Mouse (Mus musculus) ES-Bruce4 (cell line): ENCODE results near the gene Mmab. TPM values are rescaled to one million over a fixed set of nuclear protein-coding genes. Genes with fewer than 3 reads are reported as not detected.
A peak's percentile ranks its signal among the peaks of the same experiment; 100 is the strongest.

ENCODE experiments used
- H3K27ac ChIP-seq: 2 replicates; pipeline ENCODE4 v1.5.1; 2012; ENCODE audit warnings: low read length, inconsistent platforms; ENCODE audit not compliant: insufficient read depth
- H3K27me3 ChIP-seq: 2 replicates; pipeline ENCODE4 v1.6.1; 2012; ENCODE audit warnings: mild to moderate bottlenecking, low read length, inconsistent platforms; ENCODE audit not compliant: control insufficient read depth, poor library complexity, insufficient read depth, severe bottlenecking
- H3K36me3 ChIP-seq: 2 replicates; pipeline ENCODE4 v1.6.1; 2012; ENCODE audit warnings: inconsistent platforms, mild to moderate bottlenecking, low read length, moderate library complexity; ENCODE audit not compliant: control insufficient read depth, poor library complexity, insufficient read depth, severe bottlenecking
- H3K4me1 ChIP-seq: one replicate; pipeline ENCODE4 v1.8.1; 2011; ENCODE audit warnings: low read length; ENCODE audit not compliant: control insufficient read depth, insufficient read depth
- H3K4me3 ChIP-seq: 2 replicates; pipeline ENCODE4 v1.5.1; 2011; ENCODE audit warnings: low read depth, mild to moderate bottlenecking, low read length
- H3K9ac ChIP-seq: 2 replicates; pipeline ENCODE4 v1.6.1; 2012; ENCODE audit warnings: low read depth, mild to moderate bottlenecking, inconsistent platforms; ENCODE audit not compliant: poor library complexity, severe bottlenecking
- H3K9me3 ChIP-seq: replicated peaks from 2 replicates; pipeline ENCODE4 v1.6.1; 2012; ENCODE audit warnings: mild to moderate bottlenecking, low read length, inconsistent platforms; ENCODE audit not compliant: control insufficient read depth, poor library complexity, insufficient read depth, severe bottlenecking
- CTCF ChIP-seq: IDR thresholded peaks from one replicate; pipeline ENCODE4 v1.8.1; 2011; ENCODE audit warnings: low read depth, low read length
- EP300 ChIP-seq: IDR thresholded peaks from 2 replicates; pipeline ENCODE4 v1.6.1; 2011; ENCODE audit warnings: low read depth, low read length; ENCODE audit not compliant: insufficient read depth
- POLR2A ChIP-seq: IDR thresholded peaks from one replicate; pipeline ENCODE4 v1.8.1; 2011; ENCODE audit warnings: low read length; ENCODE audit not compliant: insufficient read depth
- polyA plus RNA-seq: library from polyadenylated mRNA; stranded (reverse); fragments of >200 nt; gene quantifications from 2 replicates; pipeline ENCODE4 v1.2.4, GENCODE M21; 2011; ENCODE audit warnings: low read depth; ENCODE audit not compliant: missing spikeins, insufficient read depth, insufficient read length

Mmab gene
- polyA plus RNA-seq, 1 experiment = 14.6 TPM

GRCm38 (mm10) chr5:114464561-114464960 is 20.7 kb upstream of the Mmab start:
- no peak overlapping the region for H3K9ac ChIP-seq
- TF ChIP-seq EP300 (no peak), CTCF (no peak), POLR2A (no peak)
- no peaks in the 10 kb centered on the region for H3K36me3 ChIP-seq
- no peak overlapping the region for H3K4me3 ChIP-seq
- H3K9me3 ChIP-seq = no peaks in the 10 kb centered on the region
- no peak overlapping the region for H3K27ac ChIP-seq
- peaks cover 8% of the 10 kb centered on the region for H3K4me1 ChIP-seq
- H3K27me3 ChIP-seq = no peaks in the 10 kb centered on the region

GRCm38 (mm10) chr5:114462067-114463040 is 18.5 kb upstream of the Mmab start:
- H3K27ac ChIP-seq = no peak overlapping the region
- TF ChIP-seq POLR2A (no peak), EP300 (no peak), CTCF (no peak)
- H3K4me1 ChIP-seq = peaks cover 3% of the 10 kb centered on the region
- H3K27me3 ChIP-seq = no peaks in the 10 kb centered on the region
- no peak overlapping the region for H3K9ac ChIP-seq
- H3K36me3 ChIP-seq = no peaks in the 10 kb centered on the region
- H3K4me3 ChIP-seq = no peak overlapping the region
- no peaks in the 10 kb centered on the region for H3K9me3 ChIP-seq

GRCm38 (mm10) chr5:114461238-114461637 is 17.4 kb upstream of the Mmab start:
- Histone ChIP-seq H3K9me3 (no peaks in the 10 kb centered on the region), H3K36me3 (no peaks in the 10 kb centered on the region), H3K27ac (no peak overlapping the region), H3K27me3 (no peaks in the 10 kb centered on the region), H3K9ac (no peak overlapping the region), H3K4me1 (peaks cover 3% of the 10 kb centered on the region), H3K4me3 (no peak overlapping the region)
- TF ChIP-seq POLR2A (no peak), CTCF (peak; percentile 99), EP300 (peak; percentile 62; the same call in 1 of the 2 replicates)

GRCm38 (mm10) chr5:114456995-114457605 is 13.2 kb upstream of the Mmab start:
- Histone ChIP-seq H3K9ac (no peak overlapping the region), H3K36me3 (no peaks in the 10 kb centered on the region), H3K27me3 (no peaks in the 10 kb centered on the region), H3K27ac (no peak overlapping the region), H3K4me1 (peaks cover 3% of the 10 kb centered on the region), H3K9me3 (no peaks in the 10 kb centered on the region), H3K4me3 (no peak overlapping the region)
- no peak for TF ChIP-seq EP300
- no peak for TF ChIP-seq POLR2A
- TF ChIP-seq CTCF = no peak

GRCm38 (mm10) chr5:114456287-114456686 is 12.4 kb upstream of the Mmab start:
- TF ChIP-seq CTCF (no peak), POLR2A (no peak), EP300 (no peak)
- no peak overlapping the region for H3K9ac ChIP-seq
- H3K27me3 ChIP-seq = no peaks in the 10 kb centered on the region
- no peaks in the 10 kb centered on the region for H3K9me3 ChIP-seq
- H3K4me3 ChIP-seq = no peak overlapping the region
- no peak overlapping the region for H3K27ac ChIP-seq
- no peaks in the 10 kb centered on the region for H3K4me1 ChIP-seq
- no peaks in the 10 kb centered on the region for H3K36me3 ChIP-seq

- TF ChIP-seq EP300 (no peak), POLR2A (no peak), CTCF (no peak)
- H3K4me3 ChIP-seq = no peak overlapping the region
- H3K4me1 ChIP-seq = no peaks in the 10 kb centered on the region
- H3K9me3 ChIP-seq = no peaks in the 10 kb centered on the region
- H3K9ac ChIP-seq = no peak overlapping the region
- no peaks in the 10 kb centered on the region for H3K27me3 ChIP-seq
- H3K27ac ChIP-seq = no peak overlapping the region
- H3K36me3 ChIP-seq = no peaks in the 10 kb centered on the region
These were observed 5.2 kb upstream of the Mmab start for GRCm38 (mm10) chr5:114449011-114449410.
